Mouse (Mus musculus): ENCODE data around the gene Sp6. TPM values are rescaled to one million over a fixed set of nuclear protein-coding genes. Genes with fewer than 3 reads are reported as not detected.
A peak's percentile ranks its signal among the peaks of the same experiment; 100 is the strongest.

Gene Sp6
- 0.07 and 0.11 TPM in 2 replicates for polyA plus RNA-seq (2014; fragmentation: Nextera tagmentation; extraction: Ambion mirVana)

DNA sequence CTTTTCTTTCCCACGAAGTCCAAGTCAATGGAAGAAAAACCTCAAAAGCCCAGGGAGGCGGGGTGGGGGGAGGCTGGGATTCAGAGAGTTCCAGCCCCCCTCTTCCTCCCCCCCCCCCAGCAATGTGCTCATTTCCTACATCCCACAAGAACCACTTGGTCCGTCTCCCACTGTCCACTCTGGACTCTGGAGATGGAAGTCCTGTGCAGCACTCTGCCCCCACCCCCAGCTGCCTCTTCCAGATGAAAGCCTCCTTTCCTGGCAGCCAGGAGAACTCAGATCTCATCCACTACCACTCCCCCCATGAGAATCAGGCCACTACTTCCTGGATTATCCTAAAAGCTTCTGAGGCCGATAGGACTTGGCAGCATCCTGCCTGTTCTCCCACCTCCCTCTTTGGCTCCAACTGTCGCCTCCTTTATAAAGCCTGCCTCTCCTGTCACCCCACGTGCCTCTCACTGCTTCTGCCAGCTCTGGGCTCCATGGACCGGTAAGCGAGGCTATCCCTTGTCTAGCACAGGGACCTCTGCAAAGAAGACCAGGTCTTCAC lies at the start of gene Sp6:
Sp6 (plus strand) TSS at position 274 of the 550 bp plus-strand sequence.
- Histone ChIP-seq H3K27me3 (ENCODE audit: control insufficient read depth, insufficient read depth, low read length) (peaks cover 73% of the 10 kb centered on the region), H3K27ac (ENCODE audit: low read depth, low read length) (no peak within 1 kb of the TSS), H3K9ac (ENCODE audit: low read depth, low read length) (no peak within 1 kb of the TSS), H3K4me3 (ENCODE audit: low read depth, low read length) (no peak within 1 kb of the TSS), H3K4me1 (ENCODE audit: control insufficient read depth, insufficient read depth, low read length) (no peaks in the 10 kb centered on the region), H3K36me3 (ENCODE audit: control insufficient read depth, insufficient read depth, low read length) (no peaks in the 10 kb centered on the region), H3K9me3 (replicated peaks; ENCODE audit: control insufficient read depth, low read length) (no peaks in the 10 kb centered on the region), H3K4me2 (no peak within 1 kb of the TSS)
- ATAC-seq (replicated peaks; ENCODE audit: insufficient number of reproducible peaks, low FRiP score, low TSS enrichment), result no peak
- 23% methylated on average over 8 of the region's 8 CpGs for WGBS (ENCODE audit: insufficient replicate concordance)

DNA sequence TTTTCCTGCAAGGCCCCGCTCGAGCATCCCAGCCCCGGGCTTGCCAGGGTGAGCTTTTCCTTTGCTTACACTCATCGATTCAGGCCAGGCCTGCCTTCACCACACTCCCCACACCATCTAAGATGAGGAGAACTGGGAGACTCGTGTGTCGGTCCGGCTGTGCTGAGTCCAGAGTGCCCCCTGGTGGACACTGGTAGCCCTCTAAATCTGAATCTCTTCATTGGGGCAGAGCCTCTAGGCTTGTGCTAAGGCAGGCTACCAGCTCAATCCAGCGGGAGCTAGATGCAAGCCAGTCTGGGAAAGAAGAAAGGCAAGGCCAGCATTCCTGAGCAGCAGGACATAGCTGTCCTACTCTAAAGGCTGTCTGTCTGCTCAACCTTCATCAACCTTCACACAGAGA lies 49.6 kb upstream of the Sp6 start:
- no peak overlapping the region for H3K4me2 ChIP-seq
- H3K27me3 ChIP-seq (ENCODE audit: control insufficient read depth, insufficient read depth, low read length), result no peaks in the 10 kb centered on the region
- WGBS (ENCODE audit: insufficient replicate concordance), result 20% methylated on average over 8 of the region's 8 CpGs
- H3K4me1 ChIP-seq (ENCODE audit: control insufficient read depth, insufficient read depth, low read length), result peaks cover 25% of the 10 kb centered on the region
- no peaks in the 10 kb centered on the region for H3K9me3 ChIP-seq (replicated peaks; ENCODE audit: control insufficient read depth, low read length)
- no peak overlapping the region for H3K4me3 ChIP-seq (ENCODE audit: low read depth, low read length)
- no peak overlapping the region for H3K27ac ChIP-seq (ENCODE audit: low read depth, low read length)
- H3K36me3 ChIP-seq (ENCODE audit: control insufficient read depth, insufficient read depth, low read length), result peaks cover 15% of the 10 kb centered on the region; the same call in 1 of the 2 replicates
- no peak; the same call in 1 of the 2 replicates for ATAC-seq (replicated peaks; ENCODE audit: insufficient number of reproducible peaks, low FRiP score, low TSS enrichment)
- no peak overlapping the region; the same call in 1 of the 2 replicates for H3K9ac ChIP-seq (ENCODE audit: low read depth, low read length)

DNA sequence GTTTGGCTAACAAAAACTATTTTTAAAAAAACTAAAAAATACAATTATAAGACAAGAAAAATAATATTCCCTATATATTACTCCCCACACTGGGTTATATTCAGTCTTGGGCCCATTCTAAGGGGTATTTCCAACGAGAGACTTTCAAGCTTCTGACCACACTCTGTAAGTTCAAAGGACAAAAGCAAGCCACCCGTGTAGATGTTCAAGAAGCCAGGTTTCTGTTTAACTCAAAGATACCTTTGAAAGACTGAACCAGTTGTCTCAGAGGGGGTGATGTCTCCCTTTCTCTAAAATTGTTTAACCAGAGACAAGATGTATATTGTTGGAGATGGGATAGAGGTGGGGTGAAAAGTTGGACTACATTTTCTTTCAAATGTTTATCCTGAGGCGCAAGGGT lies 47.0 kb upstream of the Sp6 start:
- Histone ChIP-seq H3K36me3 (ENCODE audit: control insufficient read depth, insufficient read depth, low read length) (peaks cover 2% of the 10 kb centered on the region; the same call in 1 of the 2 replicates), H3K4me3 (ENCODE audit: low read depth, low read length) (no peak overlapping the region), H3K4me1 (ENCODE audit: control insufficient read depth, insufficient read depth, low read length) (peaks cover 47% of the 10 kb centered on the region), H3K4me2 (no peak overlapping the region), H3K27ac (ENCODE audit: low read depth, low read length) (no peak overlapping the region), H3K27me3 (ENCODE audit: control insufficient read depth, insufficient read depth, low read length) (no peaks in the 10 kb centered on the region), H3K9me3 (replicated peaks; ENCODE audit: control insufficient read depth, low read length) (no peaks in the 10 kb centered on the region), H3K9ac (ENCODE audit: low read depth, low read length) (no peak overlapping the region)
- WGBS (ENCODE audit: insufficient replicate concordance), result 86% methylated on average over 3 of the region's 3 CpGs
- no peak for ATAC-seq (replicated peaks; ENCODE audit: insufficient number of reproducible peaks, low FRiP score, low TSS enrichment)

DNA sequence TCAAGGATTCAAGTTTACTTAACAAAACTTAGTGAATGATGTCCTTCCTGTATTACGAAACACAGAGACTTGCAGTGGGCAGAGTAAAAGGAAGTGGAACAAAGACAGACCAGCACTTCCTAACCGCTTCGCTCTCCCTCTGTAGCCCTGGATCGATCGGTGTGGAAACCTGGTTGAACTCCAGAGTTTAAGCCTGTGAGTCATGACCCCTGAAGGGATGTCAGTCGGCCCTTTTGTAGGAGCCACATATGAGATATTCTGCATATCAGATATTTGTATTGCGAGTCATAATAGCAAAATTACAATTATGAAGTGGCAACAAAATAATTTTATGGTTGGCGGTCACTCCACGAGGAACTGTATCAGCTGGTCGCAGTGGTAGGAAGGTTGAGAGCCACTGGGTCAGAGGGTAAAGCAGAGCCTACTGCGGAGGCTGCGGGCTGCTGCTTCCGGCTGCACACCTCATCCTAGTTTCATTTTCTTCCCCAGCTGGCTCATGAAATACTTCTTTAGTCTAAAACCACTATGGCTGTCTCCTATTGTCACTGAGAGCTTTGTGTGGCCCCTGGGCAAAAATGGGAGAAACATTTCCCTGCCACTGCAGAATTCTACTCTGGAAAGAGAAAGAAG lies 46.2 kb upstream of the Sp6 start:
- H3K4me2 ChIP-seq, result peak overlapping the region; percentile 27
- H3K4me1 ChIP-seq (ENCODE audit: control insufficient read depth, insufficient read depth, low read length), result peaks cover 47% of the 10 kb centered on the region
- 76% methylated on average over 13 of the region's 13 CpGs for WGBS (ENCODE audit: insufficient replicate concordance)
- no peaks in the 10 kb centered on the region for H3K36me3 ChIP-seq (ENCODE audit: control insufficient read depth, insufficient read depth, low read length)
- H3K9ac ChIP-seq (ENCODE audit: low read depth, low read length), result 0 out of 2 replicates have a peak overlapping the region, but pooled peaks have one; percentile 34
- H3K27ac ChIP-seq (ENCODE audit: low read depth, low read length), result peak overlapping the region; percentile 91; the same call in 1 of the 2 replicates
- no peak for ATAC-seq (replicated peaks; ENCODE audit: insufficient number of reproducible peaks, low FRiP score, low TSS enrichment)
- H3K9me3 ChIP-seq (replicated peaks; ENCODE audit: control insufficient read depth, low read length), result no peaks in the 10 kb centered on the region
- H3K27me3 ChIP-seq (ENCODE audit: control insufficient read depth, insufficient read depth, low read length), result no peaks in the 10 kb centered on the region
- no peak overlapping the region for H3K4me3 ChIP-seq (ENCODE audit: low read depth, low read length)

DNA sequence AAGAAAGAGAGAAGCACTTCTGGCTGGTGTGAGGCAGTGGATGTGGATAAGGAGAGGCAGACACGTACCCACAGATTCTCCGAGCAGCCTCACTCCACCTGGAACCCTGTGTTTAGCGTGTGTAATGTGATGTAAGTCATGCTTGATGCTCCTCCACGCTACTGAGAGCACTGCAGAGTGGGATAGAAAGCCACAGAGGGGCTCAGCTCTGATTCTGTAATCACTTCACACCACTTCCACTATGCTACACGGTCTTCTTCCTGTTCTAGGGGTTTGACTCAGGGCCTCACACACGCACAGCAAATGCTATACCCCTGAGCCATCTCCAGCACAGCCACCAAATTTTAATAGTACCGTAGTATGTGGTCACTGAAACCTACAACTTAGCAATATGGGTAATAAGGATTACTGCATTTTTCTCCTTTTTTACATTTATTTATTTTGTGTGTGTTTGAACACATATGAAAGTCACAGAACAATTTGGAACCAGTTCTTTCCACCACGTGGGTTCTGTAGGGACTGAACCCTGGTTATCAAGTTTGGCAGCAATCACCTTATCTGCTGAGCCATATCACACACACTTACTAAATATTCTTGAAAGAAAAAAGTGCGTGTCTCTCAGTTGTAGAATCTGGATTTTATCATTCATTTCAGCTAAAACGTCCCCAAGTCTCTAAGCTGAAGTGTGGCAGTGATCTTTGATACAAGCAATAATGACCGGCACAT lies 45.5 kb upstream of the Sp6 start:
- Histone ChIP-seq H3K4me2 (peak overlapping the region; percentile 41), H3K9ac (ENCODE audit: low read depth, low read length) (peak overlapping the region; percentile 67), H3K36me3 (ENCODE audit: control insufficient read depth, insufficient read depth, low read length) (no peaks in the 10 kb centered on the region), H3K4me3 (ENCODE audit: low read depth, low read length) (no peak overlapping the region), H3K27ac (ENCODE audit: low read depth, low read length) (peak overlapping the region; percentile 91), H3K27me3 (ENCODE audit: control insufficient read depth, insufficient read depth, low read length) (no peaks in the 10 kb centered on the region), H3K9me3 (replicated peaks; ENCODE audit: control insufficient read depth, low read length) (no peaks in the 10 kb centered on the region), H3K4me1 (ENCODE audit: control insufficient read depth, insufficient read depth, low read length) (peaks cover 50% of the 10 kb centered on the region)
- ATAC-seq (replicated peaks; ENCODE audit: insufficient number of reproducible peaks, low FRiP score, low TSS enrichment), result no peak
- WGBS (ENCODE audit: insufficient replicate concordance), result 54% methylated on average over 11 of the region's 11 CpGs

DNA sequence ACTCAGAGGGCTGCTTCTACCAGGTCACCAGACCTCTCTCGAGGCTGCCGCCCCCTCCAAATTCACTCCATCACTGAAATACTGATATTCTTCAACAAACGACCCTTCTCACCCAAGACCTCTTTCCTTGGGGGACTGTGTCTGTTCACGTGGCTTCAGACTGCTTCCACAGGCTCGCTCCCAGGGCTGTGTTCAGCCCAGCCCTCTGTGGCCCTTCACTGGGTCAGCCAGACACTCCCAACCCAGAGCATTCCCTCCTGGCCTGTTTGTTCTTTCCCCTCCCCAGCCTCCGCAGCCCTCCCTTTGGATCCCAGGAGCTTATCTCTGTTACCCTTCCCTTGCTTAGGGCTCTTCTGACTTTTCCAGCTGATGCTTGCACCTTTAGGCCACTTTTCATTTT lies 44.7 kb upstream of the Sp6 start:
- Histone ChIP-seq H3K4me1 (ENCODE audit: control insufficient read depth, insufficient read depth, low read length) (peaks cover 47% of the 10 kb centered on the region), H3K27me3 (ENCODE audit: control insufficient read depth, insufficient read depth, low read length) (no peaks in the 10 kb centered on the region), H3K4me3 (ENCODE audit: low read depth, low read length) (no peak overlapping the region), H3K9me3 (replicated peaks; ENCODE audit: control insufficient read depth, low read length) (no peaks in the 10 kb centered on the region), H3K27ac (ENCODE audit: low read depth, low read length) (peak overlapping the region; percentile 91), H3K4me2 (peak overlapping the region; percentile 41), H3K9ac (ENCODE audit: low read depth, low read length) (peak overlapping the region; percentile 67), H3K36me3 (ENCODE audit: control insufficient read depth, insufficient read depth, low read length) (no peaks in the 10 kb centered on the region)
- no peak; the same call in 1 of the 2 replicates for ATAC-seq (replicated peaks; ENCODE audit: insufficient number of reproducible peaks, low FRiP score, low TSS enrichment)
- WGBS (ENCODE audit: insufficient replicate concordance), result 21% methylated on average over 6 of the region's 6 CpGs

DNA sequence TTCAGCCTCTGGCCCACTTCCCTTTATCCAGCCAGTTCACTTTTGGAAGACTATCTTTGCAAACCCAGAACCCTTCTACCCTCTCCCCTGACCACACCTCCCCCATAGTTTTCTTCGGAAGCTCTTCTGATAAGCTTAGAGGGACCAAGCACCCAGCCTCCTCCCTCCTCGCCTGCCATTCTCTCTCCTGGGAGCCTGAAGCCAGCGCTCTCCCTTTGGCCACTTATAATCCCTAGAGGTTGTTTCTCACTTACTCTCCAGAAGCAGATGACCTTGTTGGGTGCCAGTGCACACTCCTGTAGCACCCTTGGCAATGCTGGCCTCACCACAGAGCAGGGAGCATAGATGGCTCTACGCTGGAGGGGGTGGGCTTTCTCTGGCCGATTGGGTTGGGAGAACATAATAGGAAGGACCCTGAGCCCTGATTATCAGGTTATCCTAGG lies 43.9 kb upstream of the Sp6 start:
- Histone ChIP-seq H3K4me1 (ENCODE audit: control insufficient read depth, insufficient read depth, low read length) (peaks cover 44% of the 10 kb centered on the region), H3K36me3 (ENCODE audit: control insufficient read depth, insufficient read depth, low read length) (no peaks in the 10 kb centered on the region), H3K27me3 (ENCODE audit: control insufficient read depth, insufficient read depth, low read length) (no peaks in the 10 kb centered on the region), H3K9ac (ENCODE audit: low read depth, low read length) (peak overlapping the region; percentile 67), H3K9me3 (replicated peaks; ENCODE audit: control insufficient read depth, low read length) (no peaks in the 10 kb centered on the region), H3K4me2 (peak overlapping the region; percentile 41), H3K4me3 (ENCODE audit: low read depth, low read length) (no peak overlapping the region), H3K27ac (ENCODE audit: low read depth, low read length) (peak overlapping the region; percentile 91)
- ATAC-seq (replicated peaks; ENCODE audit: insufficient number of reproducible peaks, low FRiP score, low TSS enrichment), result peak; percentile 69
- WGBS (ENCODE audit: insufficient replicate concordance), result 27% methylated on average over 5 of the region's 5 CpGs

DNA sequence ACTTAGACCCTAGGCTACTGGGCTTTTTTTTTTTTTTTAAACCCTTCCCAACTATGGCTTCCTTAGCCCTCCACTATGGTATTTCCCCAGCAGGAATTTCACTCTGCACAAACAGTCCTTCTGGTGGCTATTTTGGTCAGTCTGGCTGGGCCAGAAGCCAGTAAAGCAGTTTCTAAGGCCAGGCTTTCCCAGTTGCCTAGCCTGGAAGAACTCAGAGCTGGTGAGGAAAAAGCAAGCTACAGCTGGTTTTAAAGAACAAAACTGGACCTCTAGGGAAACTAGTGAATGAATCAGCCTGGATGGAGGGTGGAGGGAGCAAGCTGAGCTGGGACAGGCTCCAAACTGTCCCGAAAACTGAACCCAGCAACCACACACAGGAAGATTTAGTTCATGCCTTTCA lies 43.4 kb upstream of the Sp6 start:
- ATAC-seq (replicated peaks; ENCODE audit: insufficient number of reproducible peaks, low FRiP score, low TSS enrichment), result no peak; the same call in 1 of the 2 replicates
- no peaks in the 10 kb centered on the region for H3K9me3 ChIP-seq (replicated peaks; ENCODE audit: control insufficient read depth, low read length)
- peak overlapping the region; percentile 91 for H3K27ac ChIP-seq (ENCODE audit: low read depth, low read length)
- peak overlapping the region; percentile 67 for H3K9ac ChIP-seq (ENCODE audit: low read depth, low read length)
- no peak overlapping the region for H3K4me3 ChIP-seq (ENCODE audit: low read depth, low read length)
- peak overlapping the region; percentile 41 for H3K4me2 ChIP-seq
- no peaks in the 10 kb centered on the region for H3K36me3 ChIP-seq (ENCODE audit: control insufficient read depth, insufficient read depth, low read length)
- 54% methylated on average over 1 of the region's 1 CpGs for WGBS (ENCODE audit: insufficient replicate concordance)
- no peaks in the 10 kb centered on the region for H3K27me3 ChIP-seq (ENCODE audit: control insufficient read depth, insufficient read depth, low read length)
- peaks cover 44% of the 10 kb centered on the region for H3K4me1 ChIP-seq (ENCODE audit: control insufficient read depth, insufficient read depth, low read length)

Data from heart, embryonic 11.5 days (tissue).